Mouse (Mus musculus) testis, adult 2 months (tissue): ENCODE measurements around the gene Slc10a7.
"Not testable (repeated sequence)": the region's sequence is repeated elsewhere in the genome, so short reads cannot be mapped to it uniquely, and the experiment has no call there.

ENCODE experiments used
- CTCF ChIP-seq: fragments of 200-500 bp; IDR thresholded peaks from 2 replicates; pipeline ENCODE4 v1.5.1; 2012; ENCODE audit warnings: low read depth, mild to moderate bottlenecking, inconsistent platforms, low read length, moderate library complexity; ENCODE audit not compliant: control insufficient read depth, insufficient read depth, insufficient replicate concordance
- POLR2A ChIP-seq: fragments of 200-500 bp; IDR thresholded peaks from 2 replicates; pipeline ENCODE4 v1.6.1; 2012; ENCODE audit warnings: low read depth, mild to moderate bottlenecking, inconsistent platforms, low read length, moderate library complexity; ENCODE audit not compliant: control insufficient read depth

DNA sequence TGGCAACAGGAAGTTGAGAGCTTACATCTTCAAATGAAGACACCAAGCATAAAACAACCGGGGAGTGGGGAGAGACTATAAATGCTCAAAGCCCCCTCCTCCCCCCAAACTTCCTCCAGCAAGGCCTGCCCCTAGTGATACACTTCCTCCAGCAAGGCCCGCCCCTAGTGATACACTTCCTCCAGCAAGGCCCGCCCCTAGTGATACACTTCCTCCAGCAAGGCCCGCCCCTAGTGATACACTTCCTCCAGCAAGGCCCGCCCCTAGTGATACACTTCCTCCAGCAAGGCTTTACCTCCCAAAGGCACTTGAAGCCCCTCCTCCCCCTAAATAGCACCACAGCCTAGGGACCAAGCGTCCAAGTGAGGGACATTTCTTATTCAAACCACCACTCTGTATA lies 33.5 kb downstream of the Slc10a7 start:
- not testable (repeated sequence) for TF ChIP-seq POLR2A, CTCF
